Mouse (Mus musculus): ENCODE measurements around the gene Vgll3.

DNA sequence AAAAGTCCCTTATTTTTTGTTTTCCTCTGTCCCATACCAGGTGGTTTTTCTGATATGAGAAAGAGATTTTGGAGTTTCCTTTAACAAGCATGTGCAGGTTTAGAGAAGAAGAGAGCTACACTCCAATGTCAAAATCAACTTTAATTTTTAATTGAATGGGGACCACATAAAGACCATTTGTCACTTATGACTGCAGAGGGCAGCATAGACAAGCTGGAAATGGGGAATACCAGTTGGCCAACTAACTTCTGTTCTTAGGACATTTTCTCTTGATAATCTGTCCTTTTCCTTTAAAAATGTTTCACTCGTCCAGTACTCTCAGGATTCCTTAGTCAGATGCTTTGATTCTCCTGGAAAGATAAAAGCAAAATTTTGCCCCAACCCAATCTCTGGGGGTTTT is 29.1 kb upstream of the Vgll3 start:
- TF ChIP-seq CTCF (IDR thresholded peaks at IDR 0.05; ENCODE audit: low read depth) (no peak), EP300 (IDR thresholded peaks at IDR 0.05; ENCODE audit: low read depth) (no peak)
